Mouse (Mus musculus) megakaryocyte progenitor cell, adult 5-6 weeks (primary cell): ENCODE measurements around the gene Rad50. TPM values are rescaled to one million over a fixed set of nuclear protein-coding genes. Genes with fewer than 3 reads are reported as not detected.

Experiments used
- ATAC-seq: replicated peaks from 2 replicates; pipeline ENCODE4 v1.8.0; 2016; ENCODE audit warnings: mild to moderate bottlenecking, moderate TSS enrichment, inconsistent platforms; ENCODE audit not compliant: poor library complexity
- total RNA-seq, 2 experiments: library from RNA; stranded (forward) in 1 of 2; stranded (reverse) in 1 of 2; fragments of 157-497, 149-512 nt in 1 of 2; fragments of 200-1000 nt in 1 of 2; gene quantifications; 2 replicates each; pipeline versions ENCODE4 v1.2.3 to v1.2.4; 2015 to 2017

Gene Rad50
- total RNA-seq, 2 experiments from 2014 or later = 57.7 to 66.5 TPM

- ATAC-seq = no peak
Measured at GRCm38 (mm10) chr11:53699351-53699750, 7.8 kb downstream of the Rad50 start.

GRCm38 (mm10) chr11:53698521-53698920, 8.6 kb downstream of the Rad50 start:
- no peak for ATAC-seq

GRCm38 (mm10) chr11:53691979-53692378, 15.1 kb downstream of the Rad50 start:
- no peak for ATAC-seq

DNA sequence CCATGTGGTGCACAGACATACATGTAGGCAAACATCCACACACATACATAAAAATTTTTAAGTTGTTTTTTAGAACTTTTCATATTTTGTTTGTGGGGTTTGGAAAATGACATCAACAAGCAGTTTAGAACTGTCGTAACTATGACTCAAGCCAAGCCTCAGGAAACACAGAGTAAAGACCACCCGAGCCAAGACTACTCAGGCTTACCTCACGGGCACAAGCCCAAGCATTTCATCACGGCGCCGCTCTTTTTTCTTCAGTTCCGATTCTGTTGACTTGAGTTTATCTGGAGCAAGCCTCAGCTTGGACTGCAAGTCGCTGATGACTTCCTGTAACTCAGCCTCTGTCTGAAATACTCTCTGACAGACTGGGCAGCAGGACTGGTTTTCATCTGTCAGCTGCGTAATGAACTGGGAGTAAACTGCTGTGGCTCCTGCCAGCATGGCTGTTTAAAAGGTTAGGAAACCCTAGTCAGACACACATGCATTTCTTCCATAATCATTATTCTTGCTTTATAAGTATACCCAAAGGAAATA, 24.1 kb downstream of the Rad50 start:
- ATAC-seq = no peak

- no peak for ATAC-seq
Measured at GRCm38 (mm10) chr11:53682170-53682569, 24.9 kb downstream of the Rad50 start.

DNA sequence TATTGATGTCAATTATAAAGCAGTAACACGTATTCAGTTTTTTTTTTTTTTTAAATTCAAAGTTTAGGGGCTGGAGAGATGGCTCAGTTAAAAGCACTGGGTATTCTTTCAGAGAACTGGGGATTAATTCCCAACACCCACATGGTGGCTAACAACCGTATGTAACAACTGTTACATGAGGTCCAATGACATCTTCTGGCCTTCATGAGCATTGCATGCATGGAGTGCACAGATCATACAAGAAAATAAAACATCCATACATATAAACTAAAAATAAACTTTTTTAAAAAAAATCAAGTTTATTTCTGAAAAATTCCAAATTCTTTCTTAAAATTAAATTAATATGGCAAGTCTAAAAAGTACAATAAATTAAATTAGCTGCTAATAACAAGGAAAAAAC, 25.4 kb downstream of the Rad50 start:
- ATAC-seq = no peak

- no peak for ATAC-seq
Measured at GRCm38 (mm10) chr11:53680141-53680540, 27.0 kb downstream of the Rad50 start.

DNA sequence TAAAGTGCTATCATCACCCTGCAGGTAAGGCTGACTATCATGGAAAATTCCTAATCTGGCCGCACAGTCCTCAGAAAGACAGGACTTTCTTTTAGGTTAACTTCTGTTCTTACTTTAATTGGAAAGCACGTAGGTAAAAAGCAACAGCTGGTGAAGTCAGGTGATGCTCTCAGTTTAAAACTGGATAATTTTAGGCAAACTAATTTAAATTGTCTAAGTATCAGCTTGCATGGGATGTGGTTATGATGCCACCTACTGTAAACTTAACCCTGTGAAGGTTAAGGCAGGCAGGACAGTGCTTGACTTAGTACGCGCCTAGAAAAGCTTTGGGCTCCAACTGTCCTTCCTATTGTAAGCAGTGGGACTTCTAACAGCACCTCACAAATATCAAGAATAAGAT, 35.7 kb downstream of the Rad50 start:
- no peak for ATAC-seq

- ATAC-seq = no peak
Measured at GRCm38 (mm10) chr11:53664091-53664490, 43.0 kb downstream of the Rad50 start.

- peak; percentile 42; the same call in 1 of the 2 replicates for ATAC-seq
Measured at GRCm38 (mm10) chr11:53662794-53663674, 44.1 kb downstream of the Rad50 start.

- no peak for ATAC-seq
Measured at GRCm38 (mm10) chr11:53657828-53658227, 49.3 kb downstream of the Rad50 start.

DNA sequence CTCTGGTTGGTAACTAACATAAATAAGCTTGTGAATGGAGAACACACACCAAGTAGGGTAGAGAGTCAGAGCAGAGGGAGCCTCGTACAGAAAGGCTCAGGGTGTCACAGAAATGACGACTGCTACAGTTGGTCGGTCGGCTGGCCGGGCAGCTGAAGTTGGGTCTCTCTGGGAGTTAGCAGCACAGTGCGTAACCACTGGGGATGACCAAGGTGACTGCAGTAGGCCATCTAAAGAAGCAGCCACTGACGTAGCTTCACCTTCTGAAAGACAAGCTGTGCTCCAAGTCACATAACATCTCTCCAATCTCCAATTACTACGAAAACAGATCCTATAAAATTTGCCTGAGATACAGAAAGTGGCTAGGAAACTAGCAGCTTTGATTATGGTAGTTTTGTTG, 49.7 kb downstream of the Rad50 start:
- ATAC-seq = no peak

DNA sequence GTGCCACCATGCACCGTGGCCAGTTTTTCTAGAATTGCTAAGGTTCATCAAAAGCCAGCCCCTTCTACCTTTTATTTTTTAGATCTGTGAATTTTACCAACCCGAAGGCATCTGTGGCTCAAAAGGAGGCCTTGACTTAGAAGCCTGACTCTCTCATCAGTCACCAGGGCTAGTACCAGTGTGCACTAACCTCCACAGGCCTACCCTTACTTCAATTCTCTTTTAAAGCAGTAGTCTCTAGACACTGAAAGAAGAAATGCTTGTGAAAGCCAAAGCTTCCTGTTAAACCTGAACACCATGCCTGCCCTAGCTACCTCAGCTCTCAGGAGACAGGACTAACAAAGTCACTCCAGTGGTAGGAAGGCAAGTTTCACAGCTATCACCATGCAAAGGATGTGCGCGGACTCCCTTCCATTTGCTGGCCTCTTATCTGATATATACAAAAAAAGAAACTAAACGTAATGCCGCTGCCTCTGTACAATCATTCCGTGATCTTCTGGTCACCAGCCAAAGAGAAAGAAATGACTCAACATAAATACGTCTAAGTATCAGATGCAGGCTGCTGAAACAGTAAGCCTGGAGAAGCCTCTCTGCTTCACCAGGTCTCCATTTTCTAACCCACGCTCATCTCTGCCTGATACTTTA, 50.4 kb downstream of the Rad50 start:
- ATAC-seq = peak; percentile 69

DNA sequence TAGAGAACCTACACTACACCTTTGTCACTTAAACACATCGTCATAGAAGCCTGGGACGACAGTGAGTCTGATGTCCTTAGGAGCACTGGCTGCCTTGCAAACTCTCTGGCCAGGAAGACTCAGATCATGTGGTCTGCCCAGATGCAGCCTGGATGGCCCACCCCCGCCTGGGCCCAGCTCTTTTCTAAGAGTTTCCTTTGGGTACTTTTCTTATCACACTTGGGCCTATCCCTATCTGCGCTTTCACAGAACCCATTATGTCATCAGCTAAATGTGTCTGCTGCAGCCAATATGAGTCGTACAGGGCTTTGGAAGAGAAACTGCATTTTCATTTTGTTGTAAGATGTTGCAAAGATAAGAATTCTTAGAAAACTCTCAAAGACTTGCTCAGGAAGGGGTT, 52.1 kb downstream of the Rad50 start:
- peak; percentile 78 for ATAC-seq

DNA sequence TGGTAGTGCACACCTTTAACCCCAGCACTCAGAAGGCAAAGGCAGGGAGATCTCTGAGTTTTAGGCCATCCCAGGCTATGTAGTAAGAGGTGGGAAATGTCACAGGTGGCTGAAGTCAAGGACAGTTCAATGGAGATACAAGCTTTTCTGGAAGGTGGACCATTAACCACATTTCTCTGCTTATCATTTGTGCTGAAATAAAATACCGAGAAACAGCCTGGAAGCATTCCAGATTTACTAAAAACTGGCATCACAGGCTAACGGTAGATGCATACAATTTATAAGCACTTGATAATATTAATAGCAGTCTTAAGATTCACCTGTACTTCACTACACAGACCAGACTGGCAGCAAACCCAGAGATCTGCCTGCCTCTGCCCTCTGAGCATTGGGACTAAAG, 54.7 kb downstream of the Rad50 start:
- no peak for ATAC-seq

DNA sequence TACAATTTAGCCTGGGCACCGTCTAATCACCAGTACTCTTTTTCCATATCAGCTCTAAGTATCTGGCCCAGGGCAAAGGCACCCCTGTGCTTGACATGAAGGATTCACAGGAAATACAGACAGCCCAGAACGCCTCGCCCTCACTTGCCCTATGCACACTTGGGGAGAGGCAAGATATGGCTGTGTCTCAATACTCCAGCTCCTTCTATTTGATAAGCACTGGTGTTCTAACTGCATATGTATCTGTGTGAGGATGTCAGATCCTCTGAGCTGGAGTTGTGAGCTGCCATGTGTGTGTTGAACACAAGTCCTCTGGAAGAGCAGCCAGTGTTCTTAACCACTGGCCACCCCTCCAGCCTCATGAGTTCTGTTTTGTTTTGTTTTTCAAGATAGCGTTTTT, 55.7 kb downstream of the Rad50 start:
- ATAC-seq = peak; percentile 58

DNA sequence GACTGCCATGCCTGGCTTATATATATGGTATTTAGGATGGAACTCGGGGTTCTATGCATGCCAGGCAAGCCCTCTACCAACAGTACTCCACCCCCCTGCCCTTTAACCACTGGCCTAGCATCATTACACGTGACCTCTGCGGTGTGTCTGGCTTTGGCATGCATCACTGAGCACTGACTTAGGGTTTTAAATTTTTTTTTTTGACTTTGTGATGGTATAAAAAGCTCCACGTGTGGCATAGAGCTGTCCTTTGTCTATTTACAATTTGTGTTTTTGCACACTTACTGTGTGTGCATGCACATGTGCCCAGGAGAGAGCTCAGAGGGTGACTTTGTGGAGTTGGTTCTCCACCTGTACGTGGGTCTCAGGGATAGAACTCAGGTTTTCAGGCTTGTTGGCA, 63.1 kb downstream of the Rad50 start:
- no peak for ATAC-seq

DNA sequence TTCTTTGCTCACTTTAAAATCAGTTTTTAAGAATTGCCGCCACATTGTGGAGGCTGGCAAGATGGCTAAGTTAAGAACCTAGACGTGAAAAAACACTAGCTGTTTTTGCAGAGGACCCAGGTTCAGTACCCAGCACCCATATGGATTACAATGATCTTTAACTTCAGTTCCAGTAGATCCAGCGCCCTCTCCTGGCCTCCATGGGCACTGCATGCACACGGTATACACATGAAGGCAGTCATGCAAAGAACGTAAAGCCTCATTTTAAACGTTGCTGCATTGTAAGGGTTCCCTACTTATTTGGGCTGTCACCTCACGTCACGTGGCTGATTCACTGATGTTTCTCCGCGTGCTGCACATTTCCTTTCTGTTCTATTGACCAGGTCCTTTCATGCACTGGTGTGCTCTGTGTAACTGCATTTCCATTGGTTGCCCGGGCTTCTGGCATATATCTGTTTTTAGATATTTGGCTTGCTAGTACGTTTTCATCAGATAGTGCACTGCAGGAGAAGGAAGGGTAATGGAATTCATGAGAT, 64.3 kb downstream of the Rad50 start:
- ATAC-seq = peak; percentile 26; the same call in 1 of the 2 replicates

DNA sequence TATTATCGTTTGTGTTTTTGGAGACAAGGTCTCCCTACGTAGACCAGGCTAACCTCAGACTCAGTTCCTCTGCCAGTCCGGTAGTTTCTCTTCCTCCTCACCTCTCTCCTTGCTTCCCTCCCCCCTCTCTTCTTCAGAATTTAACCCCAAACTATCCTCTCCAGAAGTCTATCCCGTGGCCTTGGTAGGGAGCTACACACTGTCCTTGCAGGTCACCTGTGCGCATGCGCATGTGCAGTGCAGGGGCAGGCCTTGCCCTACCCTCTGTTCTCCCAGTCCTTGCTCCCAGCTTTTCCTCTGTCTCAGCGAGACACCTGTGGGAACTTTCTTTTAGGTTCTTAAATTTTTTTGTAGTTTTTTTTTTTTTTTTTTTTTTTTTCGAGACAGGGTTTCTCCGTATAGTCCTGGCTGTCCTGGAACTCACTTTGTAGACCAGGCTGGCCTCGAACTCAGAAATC, 69.3 kb downstream of the Rad50 start:
- ATAC-seq = no peak

DNA sequence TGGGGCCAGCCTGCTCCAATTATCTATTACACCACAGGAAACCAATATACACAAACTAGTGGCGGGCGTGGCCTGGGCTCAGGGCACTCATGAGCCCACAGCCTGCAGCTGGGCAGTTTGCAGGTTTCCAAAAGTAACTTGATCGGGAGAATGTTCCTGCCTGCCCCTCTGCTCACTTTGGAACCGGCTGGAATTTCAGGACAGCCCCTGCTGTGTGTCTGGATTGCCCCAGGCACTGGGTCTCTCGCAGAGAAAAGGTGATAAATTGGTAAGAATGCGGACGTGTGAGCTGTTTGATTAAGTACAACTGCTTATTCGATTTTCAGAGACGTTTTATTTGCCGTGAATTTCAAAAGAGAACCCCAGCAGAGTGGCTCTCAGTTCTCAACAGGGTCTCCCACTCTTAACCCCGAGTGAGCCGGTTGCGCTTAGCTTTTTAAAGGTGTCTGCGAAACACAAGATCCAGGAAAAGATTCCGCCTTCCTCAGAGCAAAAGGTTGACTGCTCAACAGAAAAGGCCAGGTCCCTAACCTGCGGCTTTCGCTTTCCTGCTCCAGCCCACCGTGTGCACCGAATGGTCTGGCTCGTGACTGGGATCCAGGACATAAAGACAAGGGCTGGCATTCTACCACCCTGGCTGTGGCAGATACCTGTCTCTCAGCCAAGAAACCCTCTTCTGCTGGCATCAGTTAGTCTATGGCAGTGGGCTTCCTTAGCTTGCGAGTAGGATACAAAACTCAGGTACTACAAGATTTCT, 69.9 kb downstream of the Rad50 start:
- no peak for ATAC-seq

DNA sequence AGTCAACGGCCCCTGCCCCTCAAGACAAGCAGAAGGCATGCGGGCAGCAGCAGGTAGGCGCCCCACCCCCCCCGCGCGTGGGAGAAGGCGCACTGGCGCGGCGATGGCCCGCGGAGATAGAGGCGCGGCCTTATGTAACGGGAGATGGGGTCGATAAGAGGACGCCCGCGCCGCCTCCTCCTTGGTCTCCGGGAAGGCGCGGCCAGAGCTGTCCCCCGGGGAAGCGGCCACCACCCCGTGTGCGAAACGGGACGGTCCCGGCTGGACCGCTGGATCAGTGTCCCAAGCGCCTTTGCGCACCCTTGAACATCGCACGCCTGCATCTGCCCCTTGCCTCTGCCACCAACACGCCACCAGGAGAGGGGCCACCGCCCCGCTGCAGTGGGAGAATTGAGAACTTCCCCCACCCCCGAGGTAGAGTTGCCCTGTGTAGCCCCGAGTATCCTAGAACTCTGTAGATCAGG, 70.9 kb downstream of the Rad50 start:
- peak; percentile 38 for ATAC-seq
